Mouse (Mus musculus): Measurements from ENCODE around the gene L3mbtl1.

Gene L3mbtl1

GRCm38 (mm10) chr2:162993881-162994616, 50.8 kb downstream of the L3mbtl1 start:
- no peak for DNase-seq (ENCODE audit: low spot score)

GRCm38 (mm10) chr2:162998528-162999230, 55.4 kb downstream of the L3mbtl1 start:
- DNase-seq (ENCODE audit: low spot score), result peak; percentile 41

- DNase-seq (ENCODE audit: low spot score), result no peak
Observed at GRCm38 (mm10) chr2:162999744-163000143, 56.5 kb downstream of the L3mbtl1 start.

- no peak for DNase-seq (ENCODE audit: low spot score)
Observed at GRCm38 (mm10) chr2:163001071-163001470, 57.8 kb downstream of the L3mbtl1 start.

- no peak for DNase-seq (ENCODE audit: low spot score)
Observed at GRCm38 (mm10) chr2:163007299-163007698, 64.0 kb downstream of the L3mbtl1 start.

- DNase-seq (ENCODE audit: low spot score), result peak; percentile 86
Observed at GRCm38 (mm10) chr2:163016916-163017743, 73.9 kb downstream of the L3mbtl1 start, which contains the start of gene Ift52. Gene Ift52, plus strand, starts transcription at chr2:163017354.

All from left cerebral cortex, adult 11 months (tissue).